Mouse (Mus musculus) embryonic fibroblast, embryonic 13.5 days (primary cell): ENCODE measurements around the gene Abca13.

Source experiments
- CTCF ChIP-seq: IDR thresholded peaks from 2 replicates; pipeline ENCODE4 v1.5.1; 2011; ENCODE audit warnings: mild to moderate bottlenecking, control low read depth, low read length, moderate library complexity, borderline replicate concordance; ENCODE audit not compliant: insufficient read depth
- POLR2A ChIP-seq: IDR thresholded peaks from 2 replicates; pipeline ENCODE4 v1.6.1; 2011; ENCODE audit warnings: low read depth, mild to moderate bottlenecking, control low read depth, low read length, moderate library complexity

DNA sequence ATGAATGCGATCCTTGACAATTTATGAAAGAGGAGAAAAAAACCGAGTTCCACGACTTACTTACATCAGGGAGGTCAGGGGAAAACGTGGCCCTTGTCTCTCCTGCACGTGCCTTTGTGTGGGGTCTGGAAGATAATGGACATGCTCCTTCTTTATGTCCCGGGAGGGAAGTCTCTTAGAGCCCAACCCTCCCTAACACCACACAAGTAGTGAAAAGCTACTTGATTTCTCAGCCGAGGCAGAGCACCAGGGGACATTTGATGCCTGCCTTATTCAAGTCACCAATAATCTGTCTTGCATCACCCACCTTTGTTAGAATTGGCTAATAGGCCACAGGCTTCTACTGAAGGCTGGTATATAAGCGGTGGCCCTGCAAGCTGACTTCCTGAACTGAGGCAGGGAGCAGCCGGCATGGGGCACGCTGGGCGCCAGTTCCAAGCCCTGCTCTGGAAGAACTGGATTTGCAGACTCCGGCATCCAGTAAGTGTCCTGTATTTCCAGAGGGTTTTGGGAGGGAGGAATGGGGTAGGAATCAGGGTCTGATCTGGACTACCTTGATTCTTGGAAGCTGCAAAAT is at the start of gene Abca13:
- TF ChIP-seq CTCF (no peak), POLR2A (no peak)
